Mouse (Mus musculus) stomach, postnatal 0 days (tissue): ENCODE measurements around the gene Vsig2. TPM values are rescaled to one million over a fixed set of nuclear protein-coding genes. Genes with fewer than 3 reads are reported as not detected.

Experiments
- ATAC-seq: fragments of 200-750 bp; cut with Nextera tagmentation; 2 replicates; pipeline ENCODE4 v1.8.0; 2017; ENCODE audit not compliant: low FRiP score, low TSS enrichment
- DNase-seq: peaks from one replicate; pipeline ENCODE4 v3.0.0-alpha.2; 2016; ENCODE audit warnings: low spot score
- H3K27ac ChIP-seq: fragments of 300-500 bp; sonication (generic); replicated peaks from 2 replicates; pipeline ENCODE4 v1.5.1; 2014; ENCODE audit warnings: mild to moderate bottlenecking, control low read depth
- H3K27me3 ChIP-seq: fragments of 300-500 bp; sonication (generic); 2 replicates; pipeline ENCODE4 v1.6.1; 2014; ENCODE audit warnings: low read length; ENCODE audit not compliant: control insufficient read depth, insufficient read depth
- H3K36me3 ChIP-seq: fragments of 300-500 bp; sonication (generic); 2 replicates; pipeline ENCODE4 v1.6.1; 2014; ENCODE audit warnings: low read length, mixed read lengths; ENCODE audit not compliant: control insufficient read depth, insufficient read depth
- H3K4me1 ChIP-seq: fragments of 300-500 bp; sonication (generic); replicated peaks from 2 replicates; pipeline ENCODE4 v1.6.1; 2014; ENCODE audit warnings: antibody characterized with exemption; ENCODE audit not compliant: control insufficient read depth, insufficient read depth
- H3K4me2 ChIP-seq: fragments of 300-500 bp; sonication (generic); replicated peaks from 2 replicates; pipeline ENCODE4 v1.6.1; 2014; ENCODE audit warnings: low read depth, mild to moderate bottlenecking, control low read depth, moderate library complexity
- H3K4me3 ChIP-seq: fragments of 300-500 bp; sonication (generic); 2 replicates; pipeline ENCODE4 v1.5.1; 2014; ENCODE audit warnings: low read depth, low read length, control low read depth
- H3K9ac ChIP-seq: fragments of 300-500 bp; sonication (generic); 2 replicates; pipeline ENCODE4 v1.6.1; 2014; ENCODE audit warnings: mild to moderate bottlenecking, low read length, control low read depth, mixed read lengths
- H3K9me3 ChIP-seq: fragments of 300-500 bp; sonication (generic); 2 replicates; pipeline ENCODE4 v1.6.1; 2016; ENCODE audit warnings: low read length; ENCODE audit not compliant: control insufficient read depth
- CTCF ChIP-seq: IDR thresholded peaks from 2 replicates; pipeline ENCODE4 v1.5.1; 2016; ENCODE audit warnings: antibody characterized with exemption, low read depth, mild to moderate bottlenecking, moderate library complexity
- EP300 ChIP-seq: optimal IDR thresholded peaks from 2 replicates; pipeline ENCODE3; 2016; ENCODE audit warnings: antibody characterized with exemption
- WGBS: fragments of 180-500 bp; shearing (Covaris S2); extraction: QIAGEN DNeasy Blood & Tissue Kit; methylation state at CpG from one replicate; pipeline ENCODE4 v1.1.7; 2014; 5-methylcytosine and 5-hydroxymethylcytosine counted together
- polyA plus RNA-seq: library from polyadenylated mRNA; unstranded; fragments of >200 nt; fragmentation: Nextera tagmentation; extraction: Ambion mirVana; gene quantifications from 2 replicates; pipeline ENCODE4 v1.2.1, GENCODE M21; 2015

Vsig2 gene
- polyA plus RNA-seq, 1 experiment from 2014 or later = 350 TPM

- no peak overlapping the region for H3K4me3 ChIP-seq
- ATAC-seq (no peak), DNase-seq (no peak)
- H3K4me1 ChIP-seq = 0 out of 2 replicates have a peak, but pooled peaks cover 2% of the 10 kb centered on the region
- no peak overlapping the region for H3K4me2 ChIP-seq
- TF ChIP-seq EP300 = no peak
- TF ChIP-seq CTCF = no peak
- H3K27me3 ChIP-seq = no peaks in the 10 kb centered on the region
- H3K27ac ChIP-seq = peak overlapping the region; percentile 20; the same call in 1 of the 2 replicates
- H3K36me3 ChIP-seq = no peaks in the 10 kb centered on the region
- WGBS = 68% methylated on average over 6 of the region's 6 CpGs
- no peaks in the 10 kb centered on the region for H3K9me3 ChIP-seq
- no peak overlapping the region for H3K9ac ChIP-seq
These were observed 1.9 kb downstream of the Vsig2 start for GRCm38 (mm10) chr9:37540701-37541575.

- Histone ChIP-seq H3K27ac (0 out of 2 replicates have a peak overlapping the region, but pooled peaks have one; percentile 20), H3K9me3 (no peaks in the 10 kb centered on the region), H3K9ac (no peak overlapping the region), H3K4me2 (no peak overlapping the region), H3K36me3 (no peaks in the 10 kb centered on the region), H3K4me1 (0 out of 2 replicates have a peak, but pooled peaks cover 2% of the 10 kb centered on the region), H3K4me3 (no peak overlapping the region), H3K27me3 (no peaks in the 10 kb centered on the region)
- no peak for ATAC-seq
- no peak for DNase-seq
- TF ChIP-seq CTCF = no peak
- no peak for TF ChIP-seq EP300
- WGBS = 66% methylated on average over 7 of the region's 7 CpGs
These were observed 3.0 kb downstream of the Vsig2 start for GRCm38 (mm10) chr9:37541851-37542642.

GRCm38 (mm10) chr9:37543869-37544440 is 4.9 kb downstream of the Vsig2 start:
- Histone ChIP-seq H3K36me3 (no peaks in the 10 kb centered on the region), H3K4me3 (peak overlapping the region; percentile 39), H3K9me3 (no peaks in the 10 kb centered on the region), H3K27ac (peak overlapping the region; percentile 45), H3K9ac (no peak overlapping the region), H3K4me2 (peak overlapping the region; percentile 67), H3K27me3 (no peaks in the 10 kb centered on the region), H3K4me1 (0 out of 2 replicates have a peak, but pooled peaks cover 2% of the 10 kb centered on the region)
- ATAC-seq (no peak), DNase-seq (no peak)
- 35% methylated on average over 12 of the region's 12 CpGs for WGBS
- TF ChIP-seq CTCF (no peak), EP300 (no peak)

GRCm38 (mm10) chr9:37544447-37545165 is 5.6 kb downstream of the Vsig2 start:
- Histone ChIP-seq H3K36me3 (no peaks in the 10 kb centered on the region), H3K4me3 (peak overlapping the region; percentile 39), H3K4me2 (peak overlapping the region; percentile 67), H3K9me3 (no peaks in the 10 kb centered on the region), H3K4me1 (0 out of 2 replicates have a peak, but pooled peaks cover 2% of the 10 kb centered on the region), H3K27ac (peak overlapping the region; percentile 45; the same call in 1 of the 2 replicates), H3K27me3 (no peaks in the 10 kb centered on the region), H3K9ac (peak overlapping the region; percentile 43; the same call in 1 of the 2 replicates)
- ATAC-seq (peak; percentile 72), DNase-seq (peak; percentile 82)
- TF ChIP-seq CTCF (peak; percentile 82), EP300 (no peak)
- WGBS = 2% methylated on average over 29 of the region's 29 CpGs

- Histone ChIP-seq H3K4me1 (0 out of 2 replicates have a peak, but pooled peaks cover 2% of the 10 kb centered on the region), H3K27me3 (no peaks in the 10 kb centered on the region), H3K27ac (no peak overlapping the region), H3K9ac (no peak overlapping the region), H3K9me3 (no peaks in the 10 kb centered on the region), H3K4me2 (peak overlapping the region; percentile 67), H3K4me3 (peak overlapping the region; percentile 39), H3K36me3 (no peaks in the 10 kb centered on the region)
- TF ChIP-seq CTCF (no peak), EP300 (no peak)
- peak; percentile 22 for ATAC-seq
- WGBS = 37% methylated on average over 16 of the region's 17 CpGs
- DNase-seq = no peak
These were observed 6.1 kb downstream of the Vsig2 start for GRCm38 (mm10) chr9:37545166-37545610.
